Mouse (Mus musculus) ES-Bruce4 (cell line): ENCODE measurements around the gene Pigv.

Source experiments
- CTCF ChIP-seq: IDR thresholded peaks from one replicate; pipeline ENCODE4 v1.8.1; 2011; ENCODE audit warnings: low read depth, low read length
- EP300 ChIP-seq: IDR thresholded peaks from 2 replicates; pipeline ENCODE4 v1.6.1; 2011; ENCODE audit warnings: low read depth, low read length; ENCODE audit not compliant: insufficient read depth
- POLR2A ChIP-seq: IDR thresholded peaks from one replicate; pipeline ENCODE4 v1.8.1; 2011; ENCODE audit warnings: low read length; ENCODE audit not compliant: insufficient read depth

GRCm38 (mm10) chr4:133677266-133677665 lies 4.8 kb upstream of the Pigv start:
- TF ChIP-seq POLR2A (no peak), CTCF (no peak), EP300 (no peak)
